Mouse (Mus musculus): ENCODE measurements around the gene Col6a6.

DNA sequence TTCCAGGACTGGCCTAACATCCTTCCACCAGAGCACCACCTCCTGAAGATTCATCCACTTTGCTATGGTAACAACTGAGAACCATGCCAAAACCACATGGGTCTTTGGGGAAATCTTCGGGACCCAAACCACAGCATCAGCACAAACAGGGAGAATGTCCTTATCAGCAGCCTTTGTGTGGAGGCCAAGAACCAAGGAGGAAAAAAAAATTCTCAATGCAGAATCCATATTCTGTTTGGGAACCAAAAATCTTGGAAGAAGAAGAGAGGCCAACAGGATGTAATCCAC, 24.8 kb upstream of the Col6a6 start:
- TF ChIP-seq CTCF (IDR thresholded peaks at IDR 0.05; ENCODE audit: extremely low read depth, insufficient read depth, insufficient read length, insufficient replicate concordance) = no peak
- TF ChIP-seq POLR2A (IDR thresholded peaks at IDR 0.05; ENCODE audit: low read depth, low read length) = no peak
